Mouse (Mus musculus): ENCODE results near the gene Nudt1. TPM values are rescaled to one million over a fixed set of nuclear protein-coding genes. Genes with fewer than 3 reads are reported as not detected.

Nudt1 gene
- 0.71 TPM for polyA plus RNA-seq (2014; fragmentation: Illumina TruSeq; extraction: RNeasy Lipid Tissue Mini Kit (QIAGEN cat#74804))

GRCm38 (mm10) chr5:140321042-140321755 is at the start of gene Nudt1, which contains the start of gene Mad1l1:
Nudt1 (plus strand) TSS chr5:140321656.
Mad1l1 (minus strand) TSS chr5:140321552.

GRCm38 (mm10) chr5:140331615-140332512 is 10.4 kb downstream of the Nudt1 start, which contains the start of gene Mrm2:
Mrm2 (minus strand) TSS chr5:140331898.

Other genes starting within 250 kb of the Nudt1 start
- gene Mad1l1, start 104 bp upstream of the Nudt1 start, polyA plus RNA-seq (2014; fragmentation: Illumina TruSeq; extraction: RNeasy Lipid Tissue Mini Kit (QIAGEN cat#74804)): 0.54 TPM
- 0.97 TPM for gene Mrm2, start 10.2 kb downstream of the Nudt1 start, polyA plus RNA-seq (2014; fragmentation: Illumina TruSeq; extraction: RNeasy Lipid Tissue Mini Kit (QIAGEN cat#74804))
- not detected for gene Snx8, start 67.6 kb downstream of the Nudt1 start, polyA plus RNA-seq (2014; fragmentation: Illumina TruSeq; extraction: RNeasy Lipid Tissue Mini Kit (QIAGEN cat#74804))
- gene Eif3b, start 97.7 kb downstream of the Nudt1 start, polyA plus RNA-seq (2014; fragmentation: Illumina TruSeq; extraction: RNeasy Lipid Tissue Mini Kit (QIAGEN cat#74804)): 39.9 TPM
- gene Gm4869, start 124.0 kb downstream of the Nudt1 start, polyA plus RNA-seq (2014; fragmentation: Illumina TruSeq; extraction: RNeasy Lipid Tissue Mini Kit (QIAGEN cat#74804)): not detected
- 1.2 TPM for gene Chst12, start 183.9 kb downstream of the Nudt1 start, polyA plus RNA-seq (2014; fragmentation: Illumina TruSeq; extraction: RNeasy Lipid Tissue Mini Kit (QIAGEN cat#74804))
- not detected for gene Grifin, start 243.4 kb downstream of the Nudt1 start, polyA plus RNA-seq (2014; fragmentation: Illumina TruSeq; extraction: RNeasy Lipid Tissue Mini Kit (QIAGEN cat#74804))

Measured in ovary, adult 10 weeks (tissue).